Mouse (Mus musculus) thymus, postnatal 10 days (tissue): ENCODE results near the gene Pou5f2.

Experiments used
- DNase-seq, 2 experiments: peaks; one replicate each; pipeline ENCODE4 v3.0.0; 2021; ENCODE audit warnings: low spot score in 2 of 2

Gene Pou5f2

DNA sequence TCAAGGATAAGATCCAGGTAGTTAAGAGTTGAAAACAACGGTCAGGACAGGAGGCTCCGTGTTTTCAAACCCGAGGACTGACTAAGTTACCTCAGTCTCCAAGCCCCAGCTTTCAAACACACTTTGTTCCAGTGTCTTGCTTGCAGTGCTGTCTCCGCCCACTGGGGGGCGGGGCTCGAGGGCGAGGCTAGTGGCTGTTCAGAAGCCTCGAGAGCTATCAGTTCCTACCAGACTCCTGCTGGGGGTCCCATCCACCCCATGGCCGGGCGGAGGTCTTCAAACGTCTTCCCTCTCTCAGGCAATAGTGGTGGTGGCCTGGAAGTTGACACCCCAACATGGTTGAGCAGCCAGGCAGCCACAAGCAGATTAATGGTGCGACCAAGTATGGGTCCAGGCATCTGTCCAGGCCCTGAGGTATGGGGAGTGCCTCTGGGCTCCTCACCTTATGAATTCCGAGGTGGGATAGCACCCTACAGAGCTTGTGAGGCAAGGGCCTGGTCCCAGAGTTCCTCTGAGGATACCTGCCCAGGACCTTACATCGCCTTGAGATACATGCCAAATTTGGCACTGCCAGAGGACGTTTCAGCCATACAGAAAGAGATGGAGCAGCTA, at the start of gene Pou5f2:
Pou5f2 (plus strand) TSS at position 220 of the 612 bp plus-strand sequence.
- DNase-seq, result peak in 1 of 2 experiments; percentile 22

DNA sequence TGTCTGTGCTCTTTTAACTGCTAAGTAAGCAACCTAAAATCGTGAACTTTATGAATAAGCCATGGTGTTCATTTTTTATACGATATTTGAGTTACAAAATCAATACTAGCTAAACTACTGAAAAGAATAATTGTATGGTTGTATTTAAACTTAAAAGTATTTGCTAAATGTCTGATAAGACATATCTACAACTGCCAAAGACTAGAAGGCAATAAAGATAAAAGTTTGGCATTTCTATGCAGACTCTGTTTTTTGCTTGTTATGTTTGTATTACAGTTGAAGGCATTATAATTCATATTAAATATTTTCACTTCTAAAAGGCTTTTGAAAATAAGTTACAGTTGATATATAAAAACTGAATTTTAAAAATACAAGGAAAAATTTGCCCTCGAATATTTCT, 48.5 kb upstream of the Pou5f2 start:
- DNase-seq, result no peak

DNA sequence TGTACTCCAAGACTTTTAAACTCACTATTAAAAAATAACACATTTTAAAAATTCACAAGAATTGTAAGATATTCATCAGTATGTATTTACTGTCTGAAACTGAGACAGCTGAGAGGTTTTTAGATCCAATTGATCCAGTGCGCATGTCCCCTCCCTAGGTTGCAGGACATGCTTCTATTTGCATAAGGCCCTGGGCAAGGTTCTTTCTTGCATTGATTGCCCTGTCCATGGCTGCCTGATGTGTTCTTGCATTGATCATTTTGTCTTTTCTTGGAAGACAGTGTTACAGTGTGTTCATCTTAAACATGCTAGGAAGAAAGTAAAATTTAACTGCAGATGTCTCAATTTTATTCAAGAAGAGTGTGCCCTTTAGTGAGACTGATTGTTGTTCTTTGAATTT, 47.6 kb upstream of the Pou5f2 start:
- DNase-seq, result no peak

DNA sequence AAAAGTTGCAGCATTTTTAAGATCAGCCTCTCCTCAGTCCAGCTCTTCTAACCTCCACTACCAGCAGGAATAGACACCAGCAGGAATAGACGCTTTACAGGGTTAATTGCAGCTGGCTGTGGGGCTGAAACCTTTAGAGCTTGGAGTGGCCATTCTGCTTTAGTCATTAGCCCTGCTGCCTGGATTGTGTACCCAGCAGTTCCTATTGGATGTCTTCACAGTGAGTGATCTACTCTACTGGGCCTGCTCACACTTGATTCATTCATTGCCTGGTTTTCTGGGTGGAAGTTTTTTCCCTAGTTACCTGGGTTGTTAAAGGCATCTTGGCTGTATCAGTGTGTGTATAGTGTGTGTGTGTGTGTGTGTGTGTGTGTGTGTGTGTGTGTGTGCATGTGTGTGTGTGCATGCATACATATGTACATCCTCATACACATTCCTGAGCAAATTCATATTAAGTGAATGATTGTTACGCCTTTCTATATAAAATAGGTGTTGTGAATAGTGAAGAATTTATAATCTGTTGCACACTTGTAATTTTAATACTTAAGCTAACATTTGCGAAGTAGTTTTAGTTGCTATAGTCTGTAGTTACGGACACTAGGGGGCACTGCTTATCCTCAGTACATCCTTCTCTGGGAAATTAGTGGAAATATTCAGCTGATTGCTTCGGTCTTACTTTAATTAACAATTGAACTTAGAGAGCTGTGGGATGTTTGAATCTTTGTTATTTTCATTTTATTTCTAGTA, 42.4 kb upstream of the Pou5f2 start:
- peak in 1 of 2 experiments; percentile 6 for DNase-seq

DNA sequence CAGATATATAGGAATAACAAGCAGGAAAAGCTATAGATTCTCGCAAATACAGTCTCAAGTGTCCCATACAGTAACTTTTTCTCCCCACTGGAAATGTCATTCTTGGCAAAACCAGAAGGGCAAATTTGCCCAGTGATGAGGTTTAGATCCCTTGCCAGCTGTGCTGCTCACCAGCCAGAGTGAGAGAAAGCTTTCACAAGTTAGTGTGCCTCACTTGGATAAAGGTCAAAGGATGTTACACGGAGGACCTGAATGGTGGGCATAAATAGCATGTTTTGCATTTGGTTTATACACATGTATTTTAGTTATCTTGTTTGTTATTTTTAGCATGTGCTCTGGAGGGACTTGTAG, 41.9 kb upstream of the Pou5f2 start:
- DNase-seq, result no peak

DNA sequence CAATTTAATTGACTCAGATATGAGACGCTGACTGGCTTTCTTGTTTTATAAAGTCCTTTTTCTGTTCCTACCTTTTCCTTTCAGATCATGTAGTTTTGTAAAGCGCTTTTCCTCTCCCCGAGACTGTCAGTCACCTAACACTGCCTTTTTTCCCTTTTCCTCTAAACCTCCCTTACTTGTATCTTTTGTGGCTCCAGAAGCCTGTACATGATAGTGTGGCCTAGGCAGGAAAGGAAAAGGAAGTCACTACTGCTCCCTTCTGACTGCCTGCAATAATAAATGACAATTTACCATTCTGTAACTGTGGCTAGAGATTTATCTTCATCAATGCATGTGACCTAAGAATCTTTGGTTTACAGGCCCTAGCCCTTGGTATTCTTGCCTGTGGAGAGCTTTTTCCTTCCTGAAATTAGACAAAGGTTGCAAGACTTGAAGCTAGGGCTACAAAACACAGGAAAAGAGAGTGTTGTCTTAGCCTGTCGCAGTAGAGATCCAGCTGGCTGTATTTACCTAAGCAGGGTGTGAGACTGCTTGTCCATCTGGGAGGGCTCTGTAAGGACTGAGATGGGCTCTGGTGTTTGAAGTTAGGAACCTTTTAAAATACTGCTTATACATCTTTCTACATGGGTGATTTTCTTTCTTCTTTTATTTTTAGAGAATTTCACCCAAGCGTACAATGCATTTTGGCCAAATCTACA, 33.4 kb upstream of the Pou5f2 start:
- DNase-seq, result no peak

DNA sequence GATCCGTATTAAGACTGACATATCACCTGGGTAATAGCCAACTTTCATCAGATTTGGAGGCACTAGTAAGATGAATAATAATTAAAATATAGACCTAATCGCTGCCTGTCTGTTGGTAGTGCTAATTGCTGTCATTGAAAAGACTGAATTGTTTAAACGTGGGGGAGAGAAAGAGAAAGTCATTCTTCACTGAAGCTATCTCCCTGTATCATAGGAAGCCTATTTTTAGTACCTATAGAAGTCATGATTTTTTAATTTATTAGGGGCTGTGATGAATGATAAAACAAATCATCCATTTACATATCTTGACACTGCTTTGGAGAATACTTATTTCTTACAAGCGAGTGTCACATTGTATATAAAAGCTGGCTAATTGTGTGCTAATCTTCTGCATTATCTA, 20.1 kb upstream of the Pou5f2 start:
- no peak for DNase-seq

DNA sequence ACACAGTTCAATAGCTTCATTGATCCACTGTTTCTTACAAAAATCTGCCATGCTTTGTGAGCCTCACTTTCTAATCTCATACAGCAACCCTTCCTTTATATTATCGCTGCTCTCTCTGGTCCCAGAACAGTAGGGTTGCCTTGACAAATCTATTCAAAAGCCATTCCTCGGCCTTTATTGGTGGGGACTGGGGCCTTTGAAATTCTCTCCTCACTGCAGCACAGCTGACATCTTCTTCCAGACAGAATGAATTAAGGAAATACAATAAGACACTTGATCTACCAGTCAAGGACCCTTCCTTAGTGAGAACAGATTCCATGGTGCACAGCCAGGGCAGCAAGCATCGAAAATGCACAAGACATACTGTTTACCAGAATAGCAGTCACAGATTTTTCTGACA, 19.4 kb upstream of the Pou5f2 start:
- no peak for DNase-seq

DNA sequence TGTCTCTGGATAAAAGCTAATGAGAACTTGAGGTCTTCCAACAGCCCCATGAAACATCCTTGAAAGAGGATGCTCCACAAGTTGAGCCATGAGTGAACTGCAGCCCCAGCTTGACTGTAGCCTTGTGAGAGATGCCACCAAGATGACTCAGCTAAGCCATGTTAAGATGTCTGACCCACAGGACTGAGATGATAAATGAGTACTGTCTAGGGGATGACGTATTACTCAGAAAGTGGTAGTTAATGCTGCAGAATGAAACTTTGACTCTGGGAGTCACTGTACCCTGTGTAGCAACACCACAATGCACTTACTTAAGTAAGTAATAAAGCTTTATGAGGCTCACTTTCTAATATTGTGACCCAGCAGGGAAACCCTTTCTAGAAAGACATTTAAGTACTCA, 14.5 kb upstream of the Pou5f2 start:
- no peak for DNase-seq

DNA sequence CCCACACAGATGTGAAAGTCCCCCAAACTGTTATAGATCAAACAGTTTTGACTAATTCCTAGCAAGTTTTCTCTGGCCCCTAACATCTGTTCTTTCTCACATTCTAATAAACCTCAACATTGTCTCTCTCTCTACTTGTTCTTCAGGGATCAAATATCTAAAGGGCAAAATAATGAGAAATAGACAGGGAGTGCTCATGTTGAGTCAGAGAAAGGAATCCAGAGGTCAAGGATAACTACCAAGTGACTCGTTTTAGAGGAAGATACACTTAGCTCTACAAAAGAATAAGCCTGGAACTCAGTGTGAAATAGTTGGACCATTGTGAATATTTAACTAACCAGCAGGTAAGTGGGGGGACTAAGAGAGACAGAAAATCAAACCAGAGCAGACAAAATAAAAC, 8.1 kb downstream of the Pou5f2 start:
- DNase-seq, result no peak

DNA sequence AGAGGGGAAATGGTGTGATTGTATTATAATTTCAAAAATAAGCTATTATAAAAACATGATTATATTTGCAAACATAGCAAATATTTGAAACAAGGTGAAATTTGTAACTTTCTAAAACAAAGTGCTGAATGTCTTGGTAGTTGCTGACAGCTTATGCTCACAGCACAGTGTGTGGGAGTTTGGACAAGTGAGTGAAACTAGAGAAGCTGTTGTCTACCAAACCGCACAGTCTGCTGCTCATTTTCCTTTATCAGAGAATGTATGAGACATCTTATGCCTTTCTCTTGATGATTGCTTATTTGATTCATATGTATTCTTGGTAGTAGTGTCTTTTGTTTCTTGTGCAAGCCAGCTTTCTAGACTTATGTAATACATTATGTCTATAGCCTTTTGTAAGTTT, 12.5 kb downstream of the Pou5f2 start:
- DNase-seq, result no peak

DNA sequence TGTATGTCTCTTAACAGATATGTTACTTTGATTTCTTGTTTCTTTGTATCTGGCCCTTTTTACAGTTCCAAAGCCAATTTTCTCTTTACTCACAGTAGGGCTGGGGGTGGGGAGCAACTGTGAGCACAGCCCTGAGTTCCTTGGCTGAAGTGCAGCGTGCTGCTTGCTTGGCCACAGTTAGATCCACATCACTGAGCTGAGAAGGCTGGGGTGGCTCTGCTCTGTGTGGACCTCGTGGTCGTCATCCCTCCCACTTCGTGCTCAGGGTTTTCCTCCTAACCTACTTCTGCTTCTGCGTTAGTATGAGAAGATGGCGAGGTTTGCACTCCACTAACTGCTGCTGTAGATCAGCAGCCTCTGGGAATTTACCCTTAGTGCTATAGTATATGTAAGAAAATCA, 18.5 kb downstream of the Pou5f2 start:
- DNase-seq, result no peak

DNA sequence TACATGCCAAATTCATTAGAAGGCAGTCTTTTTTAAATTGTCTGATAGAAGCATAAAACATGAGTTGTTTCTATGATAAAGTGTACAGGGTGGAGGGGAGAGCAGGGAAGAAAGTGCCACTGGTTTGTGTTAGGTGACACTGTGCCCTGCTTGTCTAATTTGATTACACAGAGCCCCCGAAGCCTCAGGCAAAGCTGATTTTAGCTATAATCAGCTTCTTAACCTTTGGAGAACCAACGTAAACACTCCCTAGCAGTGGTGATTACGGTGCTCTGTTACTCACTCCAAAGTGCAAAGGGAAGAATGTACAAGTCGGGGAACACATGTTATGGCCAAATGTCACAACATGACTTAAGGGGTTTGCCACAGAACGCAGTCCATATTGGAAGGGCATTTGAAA, 20.4 kb downstream of the Pou5f2 start:
- no peak for DNase-seq
